Comparison of ENCODE assay signal across 8 mouse cellular contexts in genomic region chrX:110814592-110815548, GRCm38 (mm10). TPM values are rescaled to one million over a fixed set of nuclear protein-coding genes. Genes with fewer than 3 reads are reported as not detected.
DNase-seq lines count a peak whose midpoint lies in the region; ATAC-seq and TF ChIP-seq lines count a peak whose summit lies in the region.

No protein-coding gene starts in this region.

- peak; percentile 74 for DNase-seq in heart, embryonic 10.5 days (ENCODE audit: low spot score)
- no peak for DNase-seq in heart, postnatal 10 days
- DNase-seq in testis, postnatal 14 days (ENCODE audit: low spot score), result no peak
- no peak for DNase-seq in liver, embryonic 13.5 days
- peak; percentile 10 for DNase-seq in stomach, postnatal 0 days (ENCODE audit: low spot score)
- no peak for DNase-seq in gastrocnemius, postnatal 14 days
- DNase-seq in ovary, adult 18-20 months (ENCODE audit: low spot score), result no peak

- TF ChIP-seq POLR2A in testis, adult 2 months (IDR thresholded peaks at IDR 0.05; ENCODE audit: control insufficient read depth, low read depth, low read length), result no peak

- H3K4me3 ChIP-seq in heart, embryonic 10.5 days, result peak overlapping the region; percentile 57
- peak overlapping the region; percentile 44 for H3K4me3 ChIP-seq in testis, adult 2 months (ENCODE audit: control insufficient read depth, low read depth, low read length)
- H3K4me3 ChIP-seq in liver, embryonic 13.5 days (replicated peaks), result peak overlapping the region; percentile 18; the same call in 1 of the 2 replicates
- H3K4me3 ChIP-seq in stomach, postnatal 0 days (ENCODE audit: low read depth, low read length), result peak overlapping the region; percentile 32

- H3K27me3 ChIP-seq in heart, embryonic 10.5 days (ENCODE audit: insufficient read depth, poor library complexity, severe bottlenecking), result peaks cover 27% of the 10 kb centered on the region
- no peaks in the 10 kb centered on the region for H3K27me3 ChIP-seq in testis, adult 2 months (ENCODE audit: control insufficient read depth, insufficient read depth, low read length)
- peaks cover 41% of the 10 kb centered on the region for H3K27me3 ChIP-seq in liver, embryonic 13.5 days
- H3K27me3 ChIP-seq in stomach, postnatal 0 days (ENCODE audit: control insufficient read depth, insufficient read depth, low read length), result no peaks in the 10 kb centered on the region

- H3K36me3 ChIP-seq in heart, embryonic 10.5 days, result no peaks in the 10 kb centered on the region
- H3K36me3 ChIP-seq in testis, adult 2 months (ENCODE audit: control insufficient read depth, insufficient read depth, low read length), result no peaks in the 10 kb centered on the region
- no peaks in the 10 kb centered on the region for H3K36me3 ChIP-seq in liver, embryonic 13.5 days
- H3K36me3 ChIP-seq in stomach, postnatal 0 days (ENCODE audit: control insufficient read depth, insufficient read depth, low read length), result no peaks in the 10 kb centered on the region

- no peaks in the 10 kb centered on the region for H3K4me1 ChIP-seq in heart, embryonic 10.5 days
- peaks cover 11% of the 10 kb centered on the region for H3K4me1 ChIP-seq in testis, adult 2 months (ENCODE audit: control insufficient read depth, insufficient read depth, low read length)
- H3K4me1 ChIP-seq in liver, embryonic 13.5 days (replicated peaks), result no peaks in the 10 kb centered on the region
- H3K4me1 ChIP-seq in stomach, postnatal 0 days (replicated peaks; ENCODE audit: control insufficient read depth, insufficient read depth), result no peaks in the 10 kb centered on the region

- no peak overlapping the region for H3K27ac ChIP-seq in heart, embryonic 10.5 days
- no peak overlapping the region for H3K27ac ChIP-seq in testis, adult 2 months (ENCODE audit: control insufficient read depth, insufficient read depth, low read depth, low read length)
- H3K27ac ChIP-seq in liver, embryonic 13.5 days, result no peak overlapping the region
- no peak overlapping the region for H3K27ac ChIP-seq in stomach, postnatal 0 days (replicated peaks)

- H3K9ac ChIP-seq in liver, embryonic 13.5 days, result no peak overlapping the region
- no peak overlapping the region for H3K9ac ChIP-seq in stomach, postnatal 0 days (ENCODE audit: low read length)

- no peak for ATAC-seq in liver, embryonic 13.5 days (ENCODE audit: low read depth)
- ATAC-seq in stomach, postnatal 0 days (ENCODE audit: low FRiP score, low TSS enrichment), result 0 out of 2 replicates have a peak, but pooled peaks have one; percentile 21

- peak overlapping the region; percentile 50 for H3K4me2 ChIP-seq in liver, embryonic 13.5 days
- peak overlapping the region; percentile 60 for H3K4me2 ChIP-seq in stomach, postnatal 0 days (replicated peaks; ENCODE audit: low read depth)

- H3K9me3 ChIP-seq in heart, embryonic 10.5 days, result no peaks in the 10 kb centered on the region
- H3K9me3 ChIP-seq in liver, embryonic 13.5 days (replicated peaks), result no peaks in the 10 kb centered on the region
- no peaks in the 10 kb centered on the region for H3K9me3 ChIP-seq in stomach, postnatal 0 days (ENCODE audit: control insufficient read depth, low read length)

- no peak for TF ChIP-seq CTCF in testis, adult 2 months (IDR thresholded peaks at IDR 0.05; ENCODE audit: control insufficient read depth, insufficient read depth, insufficient replicate concordance, low read depth, low read length)
- no peak for TF ChIP-seq CTCF in stomach, postnatal 0 days (IDR thresholded peaks at IDR 0.05; ENCODE audit: low read depth)

- no peak for TF ChIP-seq EP300 in stomach, postnatal 0 days (optimal IDR thresholded peaks at IDR 0.05)

- 17% methylated on average over 52 of the region's 52 CpGs for WGBS in heart, embryonic 10.5 days
- WGBS in liver, embryonic 13.5 days (ENCODE audit: insufficient replicate concordance), result 13% methylated on average over 52 of the region's 52 CpGs
- 18% methylated on average over 52 of the region's 52 CpGs for WGBS in stomach, postnatal 0 days

- intact Hi-C loops in heart, postnatal 10 days (cut with DNase I), result no loop called here
- intact Hi-C loops in gastrocnemius, postnatal 14 days (cut with DNase I; ENCODE audit: low total_unique reads), result no loop called here

RNA-seq across cellular contexts. Expression of gene Pou3f4, which starts 0.8 kb away (rescaled TPM):
- 0.08 and 0.33 TPM in 2 replicates for polyA plus RNA-seq in heart, embryonic 10.5 days (2016; fragmentation: Nextera tagmentation; extraction: Ambion mirVana)
- not detected for total RNA-seq in heart, postnatal 10 days (2021)
- not detected in 2 replicates for polyA plus RNA-seq in testis, adult 2 months (2012; rRNA removed)
- polyA plus RNA-seq in liver, embryonic 13.5 days (2015; fragmentation: Nextera tagmentation; extraction: Ambion mirVana), result not detected in 2 replicates
- polyA plus RNA-seq in stomach, postnatal 0 days (2015; fragmentation: Nextera tagmentation; extraction: Ambion mirVana), result 0.06 and 0.08 TPM in 2 replicates
- total RNA-seq in gastrocnemius, postnatal 14 days (2021), result not detected

Comparison
In these comparisons a context has a peak if more than half of its experiments do, and no peak if none do; other contexts are left out.
1. DNase-seq: peak in heart, embryonic 10.5 days (single experiment) and stomach, postnatal 0 days (single experiment); none in heart, postnatal 10 days (0 of 2), testis, postnatal 14 days (single experiment), liver, embryonic 13.5 days (single experiment), gastrocnemius, postnatal 14 days (single experiment) and ovary, adult 18-20 months (single experiment).
2. Peak in every context shown above with its lines, with median percentiles within 50 percentile points of each other: H3K4me3 ChIP-seq.